Mouse (Mus musculus): ENCODE data around the gene Adarb2. TPM values are rescaled to one million over a fixed set of nuclear protein-coding genes. Genes with fewer than 3 reads are reported as not detected.

Adarb2 gene
- polyA plus RNA-seq (2014; fragmentation: Illumina TruSeq; extraction: RNeasy Lipid Tissue Mini Kit (QIAGEN cat#74804); ENCODE audit: low read depth, low replicate concordance) = not detected

GRCm38 (mm10) chr13:8202681-8203476 is at the start of gene Adarb2:
Adarb2 (plus strand) TSS chr13:8202866.

